Mouse (Mus musculus): ENCODE results near the gene Aff3.

DNA sequence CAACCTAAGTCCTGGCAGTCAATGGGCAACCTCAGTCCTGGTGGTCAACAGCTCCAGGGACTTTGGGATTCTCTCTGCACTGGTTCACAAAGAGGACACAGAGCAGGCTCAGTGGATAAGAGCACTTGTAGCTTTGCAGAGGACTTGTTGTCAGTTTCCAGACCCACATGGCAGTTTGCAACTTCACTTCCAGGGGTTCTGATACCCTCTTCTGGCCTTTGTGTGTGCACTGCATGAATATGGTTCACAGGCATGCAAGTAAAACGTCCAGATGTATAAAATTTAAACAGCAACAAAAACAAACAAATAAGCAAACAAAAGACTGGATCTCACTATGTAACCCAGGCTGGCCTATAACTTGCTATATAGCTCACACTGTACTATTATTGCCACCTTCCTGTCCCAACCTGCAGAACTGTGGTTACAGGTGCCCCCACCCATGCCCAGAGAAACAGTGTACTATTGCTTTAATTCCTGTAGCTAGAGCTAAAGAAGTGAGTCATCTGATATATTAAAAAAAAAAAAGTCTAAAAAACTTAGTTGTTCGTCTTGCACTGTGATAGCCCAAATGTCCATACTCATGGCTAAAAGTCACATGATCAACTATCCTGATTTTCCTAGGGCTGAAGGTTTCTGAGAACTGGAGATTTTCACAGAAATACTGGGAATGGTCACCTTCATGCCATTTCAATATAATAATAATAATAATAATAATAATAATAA lies 30.5 kb upstream of the Aff3 start:
- TF ChIP-seq CTCF (IDR thresholded peaks at IDR 0.05; ENCODE audit: low read depth) (no peak), EP300 (IDR thresholded peaks at IDR 0.05; ENCODE audit: low read depth) (no peak)
